Mouse (Mus musculus) olfactory bulb, adult 2 months (tissue): ENCODE data around the gene Kif28.

Experiments used
- CTCF ChIP-seq: fragments of 200-500 bp; IDR thresholded peaks from 2 replicates; pipeline ENCODE4 v1.5.1; 2012; ENCODE audit warnings: low read depth, mild to moderate bottlenecking, low read length, moderate library complexity; ENCODE audit not compliant: insufficient read depth
- POLR2A ChIP-seq: fragments of 200-500 bp; IDR thresholded peaks from 2 replicates; pipeline ENCODE4 v1.6.1; 2012; ENCODE audit warnings: mild to moderate bottlenecking, low read depth, low read length, moderate library complexity; ENCODE audit not compliant: insufficient read depth

DNA sequence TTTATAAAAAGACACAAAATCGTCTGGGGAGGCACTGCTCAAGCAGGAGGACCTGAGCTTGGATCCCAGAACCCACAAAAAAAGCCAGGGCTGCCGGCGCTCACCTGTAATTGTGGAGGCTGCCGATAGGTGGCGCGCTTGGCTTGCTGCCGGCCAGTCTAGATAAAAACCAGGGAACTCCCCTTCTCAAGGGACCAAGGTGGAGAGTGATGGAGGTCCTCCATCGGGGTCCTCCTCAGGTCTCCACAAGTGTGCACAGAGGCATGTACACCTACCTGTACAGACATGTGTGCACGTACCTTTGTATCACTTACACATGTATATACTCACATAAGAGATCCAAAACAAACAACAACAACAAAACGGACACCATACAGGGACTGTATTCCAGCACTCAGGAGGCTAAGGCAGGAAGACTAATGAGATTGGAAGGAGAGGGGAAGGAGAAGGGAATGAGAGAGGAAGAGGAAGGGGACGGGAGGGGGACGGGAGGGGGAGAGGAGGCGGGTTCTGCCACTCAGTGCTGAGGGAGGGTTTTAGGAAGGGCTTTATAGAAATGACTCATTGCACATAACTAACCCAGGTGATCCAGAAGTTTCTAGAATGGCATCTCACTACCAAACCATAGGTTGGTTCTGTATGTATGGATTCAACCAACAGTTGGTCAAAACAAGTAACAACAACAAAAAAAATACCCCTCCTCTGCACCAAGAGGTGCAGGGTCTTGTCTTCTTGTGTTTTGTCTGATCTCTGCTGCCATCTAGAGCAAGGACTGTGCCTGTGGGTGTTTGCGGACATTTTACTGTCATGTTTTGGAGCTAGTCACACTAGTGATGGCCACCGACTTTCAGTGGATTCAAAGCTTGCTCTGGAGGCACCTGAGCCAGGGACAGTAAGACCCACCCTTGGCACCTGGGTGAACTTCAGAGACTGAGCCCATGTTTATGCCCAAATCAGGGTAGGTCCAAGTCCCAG is 10.3 kb downstream of the Kif28 start:
- TF ChIP-seq POLR2A: no peak
- TF ChIP-seq CTCF: peak; percentile 61
